Mouse (Mus musculus): ENCODE measurements around the gene Cep70.

The Cep70 gene

GRCm38 (mm10) chr9:99320006-99320405 is 76.8 kb downstream of the Cep70 start:
- no peak for DNase-seq

GRCm38 (mm10) chr9:99325208-99325929 is 82.2 kb downstream of the Cep70 start:
- DNase-seq = no peak

GRCm38 (mm10) chr9:99325961-99326360 is 82.8 kb downstream of the Cep70 start:
- DNase-seq = no peak

- no peak for DNase-seq
These were observed 83.7 kb downstream of the Cep70 start for GRCm38 (mm10) chr9:99326881-99327280.

GRCm38 (mm10) chr9:99336538-99336937 is 93.4 kb downstream of the Cep70 start:
- no peak for DNase-seq

- DNase-seq = no peak
These were observed 95.1 kb downstream of the Cep70 start for GRCm38 (mm10) chr9:99338293-99338692.

- no peak for DNase-seq
These were observed 96.0 kb downstream of the Cep70 start for GRCm38 (mm10) chr9:99339182-99339581.

- DNase-seq = no peak
These were observed 97.0 kb downstream of the Cep70 start for GRCm38 (mm10) chr9:99340126-99340525.

- no peak for DNase-seq
These were observed 98.4 kb downstream of the Cep70 start for GRCm38 (mm10) chr9:99341600-99341999.

GRCm38 (mm10) chr9:99345351-99345792 is 102.2 kb downstream of the Cep70 start:
- no peak for DNase-seq

Measured in kidney, postnatal 36 days (tissue).